Mouse (Mus musculus) stomach, embryonic 15.5 days (tissue): ENCODE data around the gene Lyst. TPM values are rescaled to one million over a fixed set of nuclear protein-coding genes. Genes with fewer than 3 reads are reported as not detected.
"Not testable (repeated sequence)": the region's sequence is repeated elsewhere in the genome, so short reads cannot be mapped to it uniquely, and the experiment has no call there.

ENCODE experiments used
- ATAC-seq: fragments of 200-750 bp; cut with Nextera tagmentation; 2 replicates; pipeline ENCODE4 v1.8.0; 2017; ENCODE audit warnings: low read depth, moderate number of reproducible peaks, moderate TSS enrichment; ENCODE audit not compliant: insufficient read depth, low FRiP score
- H3K27ac ChIP-seq: fragments of 300-500 bp; sonication (generic); 2 replicates; pipeline ENCODE4 v1.5.1; 2015; ENCODE audit warnings: mild to moderate bottlenecking, inconsistent platforms
- H3K27me3 ChIP-seq: fragments of 300-500 bp; sonication (generic); replicated peaks from 2 replicates; pipeline ENCODE4 v1.6.1; 2015; ENCODE audit warnings: inconsistent platforms
- H3K36me3 ChIP-seq: fragments of 300-500 bp; sonication (generic); 2 replicates; pipeline ENCODE4 v1.6.1; 2015; ENCODE audit warnings: inconsistent platforms
- H3K4me1 ChIP-seq: fragments of 300-500 bp; sonication (generic); 2 replicates; pipeline ENCODE4 v1.6.1; 2015; ENCODE audit warnings: inconsistent platforms
- H3K4me2 ChIP-seq: fragments of 300-500 bp; sonication (generic); 2 replicates; pipeline ENCODE4 v1.6.1; 2015; ENCODE audit warnings: mild to moderate bottlenecking, inconsistent platforms
- H3K4me3 ChIP-seq: fragments of 300-500 bp; sonication (generic); replicated peaks from 2 replicates; pipeline ENCODE4 v1.5.1; 2015; ENCODE audit warnings: inconsistent platforms
- H3K9ac ChIP-seq: fragments of 300-500 bp; sonication (generic); 2 replicates; pipeline ENCODE4 v1.6.1; 2015; ENCODE audit warnings: inconsistent platforms
- H3K9me3 ChIP-seq: fragments of 300-500 bp; sonication (generic); 2 replicates; pipeline ENCODE4 v1.6.1; 2016; ENCODE audit warnings: inconsistent platforms
- WGBS: fragments of 180-500 bp; shearing (Covaris S2); methylation state at CpG from one replicate; pipeline ENCODE4 v1.1.7; 2015; 5-methylcytosine and 5-hydroxymethylcytosine counted together
- polyA plus RNA-seq: library from polyadenylated mRNA; unstranded; fragments of >200 nt; fragmentation: Nextera tagmentation; extraction: Ambion mirVana; gene quantifications from 2 replicates; pipeline ENCODE4 v1.2.1, GENCODE M21; 2015

Lyst gene
- 6.0 and 6.6 TPM in 2 replicates for polyA plus RNA-seq

DNA sequence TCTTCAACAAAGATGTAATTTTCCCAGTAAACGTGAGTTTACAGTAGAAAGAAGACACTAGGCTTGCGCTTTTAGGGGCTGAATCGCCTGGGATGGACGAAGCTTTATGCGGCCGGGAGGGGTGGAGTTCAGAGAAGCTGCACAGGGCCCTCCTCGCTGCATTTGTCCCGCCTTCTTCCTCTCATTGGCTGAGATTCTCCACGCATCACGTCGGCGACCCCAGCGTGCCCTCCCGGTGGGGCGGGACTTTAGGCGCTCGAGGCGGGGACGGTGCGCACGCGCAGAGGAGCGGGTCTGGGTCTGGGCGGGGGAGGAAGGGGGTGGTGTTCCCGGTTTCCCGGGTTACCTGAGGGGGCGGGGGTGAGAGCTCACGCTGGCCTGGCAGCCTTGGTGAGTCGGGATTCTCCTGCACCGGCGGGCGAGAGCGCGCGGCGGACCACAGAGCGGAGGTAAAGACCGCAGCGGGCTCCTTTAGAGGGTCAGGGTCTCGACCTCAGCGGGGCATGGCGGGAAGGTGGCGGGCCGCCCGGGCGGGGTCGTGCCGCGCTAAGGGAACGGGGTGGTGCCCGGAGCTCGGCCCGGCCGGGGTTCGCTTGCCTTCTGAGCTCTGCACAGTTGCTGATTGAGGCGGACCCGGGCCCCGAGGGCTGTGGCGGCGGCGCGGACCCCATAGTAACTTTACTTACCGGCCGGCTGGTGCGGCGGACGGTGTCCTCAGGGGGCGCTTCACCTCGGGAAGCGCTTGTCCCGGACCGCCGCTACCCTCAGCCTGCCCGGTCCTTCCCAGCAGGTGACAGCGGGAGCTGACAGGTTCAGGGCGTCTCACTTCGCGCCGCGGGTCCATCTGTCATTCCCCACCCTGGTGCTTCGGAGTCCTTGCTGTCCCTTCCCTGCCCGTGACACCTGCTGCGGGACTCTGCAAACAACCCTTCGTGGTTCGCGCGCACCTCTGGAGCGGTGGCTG is at the start of gene Lyst:
TSS of gene Lyst (plus strand) at position 350 of the 964 bp plus-strand sequence.
- Histone ChIP-seq H3K4me3 (peak within 1 kb of the TSS; percentile 81), H3K4me2 (peak within 1 kb of the TSS; percentile 93), H3K4me1 (no peaks in the 10 kb centered on the region; the same call in 1 of the 2 replicates), H3K9me3 (no peaks in the 10 kb centered on the region), H3K36me3 (no peaks in the 10 kb centered on the region), H3K27me3 (no peaks in the 10 kb centered on the region), H3K27ac (peak within 1 kb of the TSS; percentile 72), H3K9ac (peak within 1 kb of the TSS; percentile 75)
- WGBS = under 1% methylated on average over 80 of the region's 88 CpGs
- ATAC-seq = peak; percentile 97

DNA sequence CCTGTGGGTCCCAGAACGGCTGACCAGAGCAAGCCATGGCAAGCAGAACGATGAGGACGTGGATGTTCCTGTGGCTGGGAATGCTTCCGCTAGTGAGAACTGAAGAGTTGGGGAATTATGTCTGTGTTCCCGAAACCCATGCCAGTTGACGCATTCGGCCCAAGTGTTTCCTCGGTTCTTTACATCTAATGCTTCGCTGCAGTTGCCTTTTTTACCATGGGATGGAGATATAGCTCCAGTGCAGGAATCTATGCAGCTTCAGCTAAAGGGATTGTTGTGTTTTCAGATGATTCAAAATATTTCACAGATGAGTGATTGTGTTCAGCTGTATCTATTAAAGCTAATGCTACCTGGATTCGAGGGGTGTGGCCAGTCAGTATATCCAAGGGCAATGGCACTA is 47.1 kb upstream of the Lyst start:
- H3K9ac ChIP-seq, H3K4me3 ChIP-seq, H3K36me3 ChIP-seq, H3K4me2 ChIP-seq, H3K27ac ChIP-seq, H3K9me3 ChIP-seq, H3K4me1 ChIP-seq, ATAC-seq, H3K27me3 ChIP-seq: not testable (repeated sequence)
- WGBS = 94% methylated on average over 10 of the region's 10 CpGs

DNA sequence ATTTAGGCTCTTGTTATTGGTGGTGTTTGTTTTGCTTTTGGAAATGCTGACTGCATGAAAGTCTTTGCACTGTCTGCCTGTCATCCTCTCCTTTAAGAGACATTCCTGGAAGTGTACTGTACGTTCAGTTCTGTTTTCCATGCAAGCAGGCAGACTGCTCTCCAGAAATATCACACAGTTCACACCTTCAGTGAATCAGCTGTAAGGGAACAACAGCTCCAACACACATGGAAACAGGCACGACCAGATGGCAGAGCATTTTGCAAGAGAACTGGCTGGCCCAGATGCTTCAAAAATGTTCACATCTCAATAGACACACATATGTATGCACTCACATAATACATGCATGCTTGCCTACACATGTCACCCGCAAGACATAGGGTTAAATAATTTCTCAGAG is 43.4 kb upstream of the Lyst start:
- Histone ChIP-seq H3K9ac (no peak overlapping the region), H3K4me3 (no peak overlapping the region), H3K4me2 (no peak overlapping the region), H3K9me3 (no peaks in the 10 kb centered on the region), H3K27me3 (no peaks in the 10 kb centered on the region), H3K4me1 (no peaks in the 10 kb centered on the region), H3K27ac (no peak overlapping the region), H3K36me3 (no peaks in the 10 kb centered on the region)
- ATAC-seq = no peak
- 64% methylated on average over 3 of the region's 3 CpGs for WGBS

DNA sequence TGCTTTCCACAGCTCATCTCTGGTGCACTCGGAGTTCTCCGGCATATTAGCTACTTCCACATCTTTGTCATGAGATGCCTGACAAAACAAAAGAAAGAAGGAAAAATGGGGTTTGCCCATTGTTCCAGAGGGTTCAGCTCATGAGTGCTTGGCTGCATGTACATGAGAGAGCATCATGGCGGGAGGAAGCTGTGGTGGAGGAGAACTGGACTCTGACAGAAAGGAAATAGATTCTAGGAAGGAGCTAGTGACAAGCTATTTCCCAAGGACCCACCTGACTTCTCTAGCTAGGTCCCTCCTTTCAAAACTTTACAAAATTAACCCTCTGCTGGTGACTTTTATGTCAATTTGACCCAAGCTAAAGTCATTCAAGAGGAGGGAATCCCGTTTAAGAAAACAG is 42.3 kb upstream of the Lyst start:
- Histone ChIP-seq H3K4me1 (no peaks in the 10 kb centered on the region), H3K27ac (no peak overlapping the region), H3K36me3 (no peaks in the 10 kb centered on the region), H3K4me3 (no peak overlapping the region), H3K9me3 (no peaks in the 10 kb centered on the region), H3K4me2 (no peak overlapping the region), H3K9ac (no peak overlapping the region), H3K27me3 (no peaks in the 10 kb centered on the region)
- no peak for ATAC-seq
- WGBS = 92% methylated on average over 4 of the region's 4 CpGs

DNA sequence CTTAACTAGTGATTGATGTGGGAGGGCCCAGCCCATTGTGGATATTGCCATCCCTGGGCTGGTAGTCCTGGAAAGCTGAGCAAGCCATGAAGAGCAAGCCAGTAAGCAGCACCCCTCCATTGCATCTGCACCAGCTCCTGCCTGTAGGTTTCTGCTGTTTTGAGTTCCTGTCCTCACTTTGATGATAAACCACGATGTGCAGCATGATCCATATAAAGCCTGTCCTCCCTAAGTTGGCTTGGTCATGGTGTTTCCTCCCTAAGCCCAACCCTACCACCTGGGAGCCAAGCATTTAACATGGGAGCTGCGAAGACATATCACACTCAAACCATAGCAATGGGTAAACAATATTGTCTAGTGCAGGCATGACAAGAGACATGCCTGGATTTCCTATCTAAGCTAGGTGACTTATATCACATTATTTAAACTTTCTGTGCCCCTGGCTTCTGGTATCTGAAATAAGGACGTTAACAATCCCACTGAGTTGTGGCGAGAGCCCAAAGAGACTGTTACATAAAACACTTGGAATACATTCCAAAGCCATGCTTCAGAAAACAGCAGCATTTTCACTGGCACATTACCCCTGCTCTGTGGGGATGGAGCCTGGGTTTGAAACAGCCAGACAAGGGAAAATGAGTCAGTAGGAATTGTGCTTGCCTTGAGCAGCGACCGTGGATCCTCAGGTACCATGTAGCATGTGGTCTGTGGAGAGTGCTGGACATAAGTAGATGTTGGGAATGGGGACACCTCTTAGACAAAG is 41.6 kb upstream of the Lyst start:
- H3K9ac ChIP-seq = no peak overlapping the region
- no peak overlapping the region for H3K27ac ChIP-seq
- no peak for ATAC-seq

DNA sequence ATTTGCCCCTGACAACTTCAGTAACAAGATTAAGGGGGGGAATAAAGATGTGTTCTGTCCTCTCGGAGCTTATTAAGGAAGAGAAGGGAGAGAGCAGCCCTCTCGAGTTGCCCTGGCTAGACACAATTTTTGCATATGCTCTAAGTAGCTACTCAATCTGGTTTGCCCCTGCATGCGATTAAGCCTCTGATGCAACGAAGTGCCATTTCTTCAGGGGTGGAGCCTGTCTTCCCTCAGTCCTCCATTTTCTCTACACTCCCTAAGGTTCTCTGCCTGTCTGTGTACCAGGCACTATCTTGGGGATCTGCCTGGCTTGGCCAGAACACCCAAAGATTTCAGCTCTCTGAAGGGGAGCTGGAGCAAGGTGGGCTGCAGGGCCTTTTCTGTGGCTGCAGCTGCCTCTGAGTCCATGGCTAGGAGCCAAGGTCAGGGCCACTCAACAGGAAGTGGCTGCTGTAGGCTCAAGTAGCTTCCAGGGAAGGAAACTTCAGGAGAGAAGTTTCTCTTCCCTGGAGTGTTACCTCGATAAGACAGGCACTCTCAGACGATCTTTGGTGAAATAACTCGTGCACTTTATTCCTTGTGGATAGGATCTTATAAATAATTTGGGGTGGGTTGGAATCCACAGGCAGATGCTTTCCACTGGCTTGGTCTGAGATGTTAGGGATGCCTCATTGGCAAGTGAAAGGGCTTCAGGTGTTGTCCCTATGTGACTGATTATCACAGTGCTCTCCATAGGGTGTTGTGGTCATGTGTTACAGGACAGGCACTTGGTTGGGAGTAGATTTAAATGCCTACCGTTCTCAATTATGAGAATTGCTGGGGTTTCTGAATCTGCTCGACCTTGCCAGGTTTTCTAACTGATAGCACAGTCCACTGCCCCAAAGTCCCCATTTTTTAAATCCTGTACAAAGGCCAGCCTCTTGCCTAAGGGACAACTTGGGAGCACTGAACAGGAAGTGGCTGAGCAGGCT is 40.2 kb upstream of the Lyst start:
- H3K27ac ChIP-seq = no peak overlapping the region
- no peak overlapping the region for H3K4me2 ChIP-seq
- H3K27me3 ChIP-seq = no peaks in the 10 kb centered on the region
- 61% methylated on average over 9 of the region's 9 CpGs for WGBS
- H3K9me3 ChIP-seq = no peaks in the 10 kb centered on the region
- no peak for ATAC-seq
- H3K4me3 ChIP-seq = no peak overlapping the region
- H3K4me1 ChIP-seq = no peaks in the 10 kb centered on the region
- no peak overlapping the region for H3K9ac ChIP-seq
- no peaks in the 10 kb centered on the region for H3K36me3 ChIP-seq

More for the DNA sequence above, 41.6 kb upstream of the Lyst start:
- H3K9me3 ChIP-seq = no peaks in the 10 kb centered on the region
- no peaks in the 10 kb centered on the region for H3K4me1 ChIP-seq
- no peaks in the 10 kb centered on the region for H3K36me3 ChIP-seq
- WGBS = 77% methylated on average over 6 of the region's 6 CpGs
- no peak overlapping the region for H3K4me3 ChIP-seq
- no peaks in the 10 kb centered on the region for H3K27me3 ChIP-seq
- no peak overlapping the region for H3K4me2 ChIP-seq

DNA sequence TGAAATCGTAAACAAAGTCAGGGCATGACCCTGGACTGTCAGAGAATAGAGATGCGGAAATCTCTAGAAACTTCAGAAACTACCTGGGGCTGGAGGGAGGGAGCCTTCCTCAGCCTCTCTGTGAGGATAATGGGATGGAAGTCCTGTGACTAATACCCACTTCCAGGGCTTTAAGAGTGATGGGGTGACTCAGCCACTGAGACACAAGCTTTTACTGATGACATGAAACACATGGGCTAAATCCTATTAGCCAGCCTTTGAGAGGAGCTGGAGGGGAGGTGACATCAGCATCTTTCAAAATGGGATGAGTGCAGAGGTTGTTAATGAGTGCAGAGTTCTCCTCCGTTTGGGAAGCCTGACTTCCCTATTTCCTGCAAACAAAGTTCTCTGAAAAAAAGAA is 38.2 kb upstream of the Lyst start:
- Histone ChIP-seq H3K27me3 (no peaks in the 10 kb centered on the region), H3K4me3 (no peak overlapping the region), H3K36me3 (no peaks in the 10 kb centered on the region), H3K9me3 (no peaks in the 10 kb centered on the region), H3K27ac (no peak overlapping the region), H3K4me2 (no peak overlapping the region), H3K4me1 (no peaks in the 10 kb centered on the region), H3K9ac (no peak overlapping the region)
- 37% methylated on average over 3 of the region's 3 CpGs for WGBS
- no peak for ATAC-seq

DNA sequence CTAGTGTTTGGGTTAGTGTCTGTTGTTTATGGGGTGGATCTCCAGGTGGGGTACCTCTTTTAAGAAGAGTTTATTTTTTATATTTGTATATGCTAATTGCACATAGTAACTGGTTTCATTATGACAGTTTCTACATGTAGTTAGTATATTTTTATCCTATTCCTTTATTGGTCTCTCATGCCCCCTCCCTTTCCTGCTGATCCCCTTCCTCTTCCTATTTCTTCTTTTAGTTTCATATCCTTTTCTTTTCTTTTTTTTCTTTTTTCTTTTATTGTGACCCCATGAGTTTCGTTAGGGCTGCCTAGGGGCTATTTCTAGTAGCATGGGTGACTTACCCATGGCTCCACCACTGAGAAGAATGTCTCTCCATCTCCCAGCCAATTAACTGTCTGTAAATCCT is 36.5 kb upstream of the Lyst start:
- Histone ChIP-seq H3K27ac (no peak overlapping the region), H3K27me3 (no peaks in the 10 kb centered on the region), H3K9me3 (no peaks in the 10 kb centered on the region), H3K4me3 (no peak overlapping the region), H3K9ac (no peak overlapping the region), H3K4me1 (no peaks in the 10 kb centered on the region), H3K36me3 (no peaks in the 10 kb centered on the region), H3K4me2 (no peak overlapping the region)
- WGBS = 68% methylated on average over 1 of the region's 1 CpGs
- no peak for ATAC-seq

DNA sequence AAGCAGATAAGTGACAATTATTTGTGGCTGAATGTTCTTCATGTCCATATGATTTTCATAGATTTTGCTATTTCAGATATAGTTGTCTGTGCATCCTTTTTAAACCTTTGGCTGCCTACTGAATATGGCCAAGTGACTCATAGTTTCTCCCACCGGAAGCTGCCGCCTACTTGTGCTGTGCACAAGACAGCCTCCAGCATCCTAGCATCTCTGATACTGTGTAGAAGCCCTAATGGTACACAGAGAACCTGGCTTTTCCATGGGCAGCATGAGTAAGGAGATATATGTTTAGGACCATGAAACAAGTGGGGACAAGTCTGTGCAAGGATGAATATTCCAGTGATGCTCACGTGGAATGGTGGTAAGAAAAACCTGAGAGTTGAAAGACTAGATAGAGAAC is 35.0 kb upstream of the Lyst start:
- H3K9me3 ChIP-seq = no peaks in the 10 kb centered on the region
- ATAC-seq = no peak
- no peak overlapping the region for H3K9ac ChIP-seq
- no peaks in the 10 kb centered on the region for H3K36me3 ChIP-seq
- 86% methylated on average over 3 of the region's 3 CpGs for WGBS
- no peak overlapping the region for H3K4me3 ChIP-seq
- no peak overlapping the region for H3K4me2 ChIP-seq
- no peak overlapping the region for H3K27ac ChIP-seq
- H3K27me3 ChIP-seq = no peaks in the 10 kb centered on the region
- no peaks in the 10 kb centered on the region for H3K4me1 ChIP-seq

DNA sequence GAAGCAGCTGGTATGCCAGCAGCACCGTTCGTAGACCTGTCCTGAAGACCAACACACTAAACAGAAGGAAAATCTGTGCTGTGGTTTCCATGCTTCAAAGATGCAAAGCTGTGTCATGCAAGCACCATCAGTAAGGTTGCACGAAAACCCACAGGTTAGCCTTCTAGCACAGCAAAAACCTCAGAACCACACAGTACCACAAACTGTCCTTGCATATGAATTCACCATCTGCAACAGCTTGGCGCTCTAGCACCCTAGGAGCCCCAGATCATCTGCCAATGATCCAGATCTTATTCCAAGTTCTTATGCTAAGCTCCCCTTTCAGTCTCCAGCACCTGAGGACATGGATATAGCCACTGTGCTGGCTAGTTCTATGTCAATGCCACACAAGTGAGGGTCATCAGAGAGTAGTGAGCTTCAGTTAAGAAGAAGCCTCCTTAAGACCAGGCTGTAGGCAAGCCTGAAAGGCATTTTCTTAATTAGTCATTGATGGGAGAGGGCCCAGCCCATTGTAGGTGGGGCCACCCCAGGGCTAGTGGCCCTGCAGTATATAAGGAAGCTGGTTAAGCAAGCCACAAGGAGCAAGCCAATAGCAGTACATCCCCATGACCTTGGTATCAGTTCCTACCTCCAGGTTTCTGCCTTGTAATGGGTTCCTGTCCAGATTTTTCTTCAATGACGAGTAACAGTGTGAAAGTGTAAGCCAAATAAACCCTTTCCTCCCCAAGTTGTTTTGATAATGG is 33.0 kb upstream of the Lyst start:
- H3K9ac ChIP-seq = no peak overlapping the region
- 76% methylated on average over 5 of the region's 5 CpGs for WGBS

DNA sequence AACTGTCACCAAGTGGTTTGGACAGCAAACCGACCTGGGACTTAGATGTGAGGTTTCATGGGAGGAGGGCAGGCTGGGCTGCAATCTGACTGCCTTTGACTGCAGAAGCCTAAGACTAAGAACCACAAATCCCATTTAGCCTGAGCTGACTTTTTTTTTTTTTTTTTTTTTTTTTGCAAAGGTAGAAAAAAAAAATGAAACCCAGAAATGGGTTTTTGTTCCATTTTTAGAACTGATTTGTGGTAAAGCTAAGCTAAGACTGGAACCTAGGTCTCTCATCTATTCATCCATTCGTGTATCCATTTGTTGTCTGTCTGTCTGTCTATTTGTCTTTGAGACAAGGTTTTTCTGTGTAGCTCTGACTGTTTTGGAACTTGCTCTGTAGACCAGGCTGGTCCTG is 31.9 kb upstream of the Lyst start:
- no peak for ATAC-seq
- no peak overlapping the region for H3K4me3 ChIP-seq
- H3K4me2 ChIP-seq = no peak overlapping the region
- H3K9me3 ChIP-seq = no peaks in the 10 kb centered on the region
- H3K36me3 ChIP-seq = no peaks in the 10 kb centered on the region
- WGBS = 64% methylated on average over 2 of the region's 2 CpGs
- H3K27ac ChIP-seq = no peak overlapping the region
- no peaks in the 10 kb centered on the region for H3K27me3 ChIP-seq
- no peaks in the 10 kb centered on the region for H3K4me1 ChIP-seq
- H3K9ac ChIP-seq = no peak overlapping the region

More for the DNA sequence above, 33.0 kb upstream of the Lyst start:
- H3K27ac ChIP-seq = no peak overlapping the region
- H3K4me1 ChIP-seq = no peaks in the 10 kb centered on the region
- H3K9me3 ChIP-seq = no peaks in the 10 kb centered on the region
- no peak overlapping the region for H3K4me2 ChIP-seq
- no peak for ATAC-seq
- no peaks in the 10 kb centered on the region for H3K36me3 ChIP-seq
- H3K27me3 ChIP-seq = no peaks in the 10 kb centered on the region
- H3K4me3 ChIP-seq = no peak overlapping the region
